17 mouse cellular contexts compared by ENCODE assay signal in the genomic region with DNA sequence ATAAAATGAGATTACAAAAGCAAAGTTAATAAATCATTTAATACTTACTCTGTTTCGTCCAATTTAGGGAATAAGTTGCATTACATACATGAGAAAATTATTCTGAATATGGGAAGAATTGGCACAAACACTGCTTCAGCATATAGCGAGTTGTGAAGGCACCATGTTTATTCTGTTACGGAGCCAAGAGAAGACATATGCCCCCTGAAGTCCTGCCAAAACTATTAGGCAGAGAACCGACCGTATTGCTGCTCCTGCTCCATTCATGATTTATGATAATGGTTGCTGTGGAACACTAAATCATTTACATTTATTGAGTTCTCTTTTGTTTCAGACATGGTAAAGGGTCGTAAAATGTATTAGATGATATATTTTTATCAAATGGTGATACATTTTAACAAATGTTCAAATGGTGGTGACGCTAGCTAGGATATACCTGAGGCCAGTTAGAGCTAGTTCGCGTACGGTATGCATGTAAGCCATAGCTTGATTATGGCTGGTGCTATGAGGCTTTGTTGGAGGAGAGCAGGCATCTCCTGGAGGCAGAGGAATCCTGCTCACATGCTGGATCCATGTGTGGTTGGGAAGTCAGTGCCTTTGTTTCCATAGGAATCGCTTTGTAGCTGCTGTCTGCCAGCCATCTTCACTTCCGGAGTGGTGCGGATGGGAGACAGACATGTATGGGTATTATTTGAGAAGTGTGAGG.
DNase-seq lines count a peak whose midpoint lies in the region; ATAC-seq and TF ChIP-seq lines count a peak whose summit lies in the region.
"Had no signal": no experiment of that assay in that cellular context is flagged by ENCODE, and none has a peak within 500 bp of the region (broad histone marks: within the 10 kb centered on the region; RNA-seq: fewer than 3 reads in every experiment).

No protein-coding gene starts in this region.

- no peaks in the 10 kb centered on the region for H3K4me1 ChIP-seq in embryonic facial prominence, embryonic 14.5 days (ENCODE audit: control insufficient read depth, insufficient read depth, low read length)
- H3K4me1 ChIP-seq in embryonic facial prominence, embryonic 10.5 days: peaks cover 6% of the 10 kb centered on the region; the same call in 1 of the 2 replicates
- H3K4me1 ChIP-seq in hindbrain, embryonic 16.5 days (ENCODE audit: control insufficient read depth, insufficient read depth, low read depth, low read length): peaks cover 8% of the 10 kb centered on the region
- H3K4me1 ChIP-seq in hindbrain, embryonic 10.5 days (replicated peaks): peaks cover 5% of the 10 kb centered on the region; the same call in 1 of the 2 replicates
- H3K4me1 ChIP-seq in limb, embryonic 14.5 days (ENCODE audit: control insufficient read depth, insufficient read depth, low read length): no peaks in the 10 kb centered on the region
- H3K4me1 ChIP-seq: embryonic facial prominence, embryonic 12.5 days; limb, embryonic 13.5 days had no signal

- no peak overlapping the region for H3K4me3 ChIP-seq in embryonic facial prominence, embryonic 14.5 days (ENCODE audit: low read depth, low read length)
- H3K4me3 ChIP-seq in embryonic facial prominence, embryonic 10.5 days: no peak overlapping the region
- no peak overlapping the region for H3K4me3 ChIP-seq in hindbrain, embryonic 16.5 days (ENCODE audit: low read length)
- no peak overlapping the region for H3K4me3 ChIP-seq in hindbrain, embryonic 10.5 days
- no peak overlapping the region for H3K4me3 ChIP-seq in limb, embryonic 14.5 days (replicated peaks; ENCODE audit: low read length)
- H3K4me3 ChIP-seq: embryonic facial prominence, embryonic 12.5 days; hindbrain, embryonic 15.5 days; kidney, embryonic 15.5 days; limb, embryonic 13.5 days; midbrain, embryonic 12.5 days had no signal

- H3K27ac ChIP-seq in embryonic facial prominence, embryonic 14.5 days (replicated peaks; ENCODE audit: low read depth, low read length): no peak overlapping the region
- H3K27ac ChIP-seq in embryonic facial prominence, embryonic 10.5 days (replicated peaks): no peak overlapping the region
- H3K27ac ChIP-seq in hindbrain, embryonic 16.5 days (ENCODE audit: low read depth, low read length): peak overlapping the region; percentile 18; the same call in 1 of the 2 replicates
- H3K27ac ChIP-seq in hindbrain, embryonic 10.5 days: no peak overlapping the region
- no peak overlapping the region for H3K27ac ChIP-seq in limb, embryonic 14.5 days (replicated peaks; ENCODE audit: low read depth, low read length)
- H3K27ac ChIP-seq: embryonic facial prominence, embryonic 12.5 days; hindbrain, embryonic 15.5 days; kidney, embryonic 15.5 days; limb, embryonic 13.5 days; liver, embryonic 14.5 days; midbrain, embryonic 12.5 days had no signal

- peak; percentile 32 for DNase-seq in embryonic facial prominence, embryonic 14.5 days (ENCODE audit: low spot score)
- DNase-seq in embryonic facial prominence, embryonic 10.5 days (ENCODE audit: low spot score): no peak
- DNase-seq in hindbrain, embryonic 10.5 days (ENCODE audit: low spot score): no peak
- DNase-seq in brain, embryonic 18.5 days (ENCODE audit: low read depth, low spot score): peak; percentile 54
- peak; percentile 16 for DNase-seq in limb, embryonic 14.5 days (ENCODE audit: low spot score)
- DNase-seq in kidney, postnatal 36 days: no peak
- DNase-seq: adrenal gland, postnatal 25 days; B cell, adult 2 months; gastrocnemius, postnatal 25 days had no signal

- H3K27me3 ChIP-seq in embryonic facial prominence, embryonic 14.5 days (replicated peaks; ENCODE audit: control insufficient read depth, insufficient read depth, low read length): no peaks in the 10 kb centered on the region
- H3K27me3 ChIP-seq in embryonic facial prominence, embryonic 10.5 days (replicated peaks; ENCODE audit: low read depth, poor library complexity, severe bottlenecking): no peaks in the 10 kb centered on the region
- H3K27me3 ChIP-seq in hindbrain, embryonic 16.5 days (replicated peaks; ENCODE audit: control insufficient read depth, insufficient read depth, low read length): no peaks in the 10 kb centered on the region
- no peaks in the 10 kb centered on the region for H3K27me3 ChIP-seq in hindbrain, embryonic 10.5 days (ENCODE audit: insufficient read depth, poor library complexity, severe bottlenecking)
- H3K27me3 ChIP-seq in limb, embryonic 14.5 days (ENCODE audit: control insufficient read depth, insufficient read depth, low read length): no peaks in the 10 kb centered on the region
- H3K27me3 ChIP-seq: embryonic facial prominence, embryonic 12.5 days; hindbrain, embryonic 15.5 days; kidney, embryonic 15.5 days; limb, embryonic 13.5 days; midbrain, embryonic 12.5 days had no signal

- H3K9me3 ChIP-seq in embryonic facial prominence, embryonic 14.5 days (ENCODE audit: control insufficient read depth, low read length): no peaks in the 10 kb centered on the region
- no peaks in the 10 kb centered on the region for H3K9me3 ChIP-seq in embryonic facial prominence, embryonic 10.5 days
- no peaks in the 10 kb centered on the region for H3K9me3 ChIP-seq in hindbrain, embryonic 16.5 days (ENCODE audit: control insufficient read depth, low read length)
- no peaks in the 10 kb centered on the region for H3K9me3 ChIP-seq in hindbrain, embryonic 10.5 days
- H3K9me3 ChIP-seq in limb, embryonic 14.5 days (ENCODE audit: control insufficient read depth, low read length): no peaks in the 10 kb centered on the region
- H3K9me3 ChIP-seq: embryonic facial prominence, embryonic 12.5 days; hindbrain, embryonic 15.5 days; kidney, embryonic 15.5 days; limb, embryonic 13.5 days; midbrain, embryonic 12.5 days had no signal

- no peak overlapping the region for H3K9ac ChIP-seq in embryonic facial prominence, embryonic 14.5 days (ENCODE audit: low read depth, low read length)
- no peak overlapping the region for H3K9ac ChIP-seq in hindbrain, embryonic 16.5 days (ENCODE audit: low read depth, low read length)
- H3K9ac ChIP-seq in limb, embryonic 14.5 days (ENCODE audit: low read depth, low read length, severe bottlenecking): no peak overlapping the region
- H3K9ac ChIP-seq: embryonic facial prominence, embryonic 12.5 days; hindbrain, embryonic 15.5 days; kidney, embryonic 15.5 days; limb, embryonic 13.5 days; liver, embryonic 14.5 days; midbrain, embryonic 12.5 days had no signal

- no peak for TF ChIP-seq POLR2A in limb, embryonic 14.5 days (IDR thresholded peaks at IDR 0.05; ENCODE audit: borderline replicate concordance, extremely low read depth, insufficient read depth, insufficient read length)

- peaks cover 28% of the 10 kb centered on the region for H3K36me3 ChIP-seq in embryonic facial prominence, embryonic 14.5 days (ENCODE audit: control insufficient read depth, insufficient read depth, low read length)
- H3K36me3 ChIP-seq in embryonic facial prominence, embryonic 10.5 days (replicated peaks): peaks cover 48% of the 10 kb centered on the region
- no peaks in the 10 kb centered on the region; the same call in 1 of the 2 replicates for H3K36me3 ChIP-seq in hindbrain, embryonic 16.5 days (ENCODE audit: control insufficient read depth, insufficient read depth, low read length)
- H3K36me3 ChIP-seq in hindbrain, embryonic 10.5 days: peaks cover 51% of the 10 kb centered on the region
- H3K36me3 ChIP-seq in limb, embryonic 14.5 days (ENCODE audit: control insufficient read depth, insufficient read depth, low read length): peaks cover 17% of the 10 kb centered on the region

- 80% methylated on average over 13 of the region's 13 CpGs for WGBS in embryonic facial prominence, embryonic 14.5 days
- WGBS in embryonic facial prominence, embryonic 10.5 days: 93% methylated on average over 13 of the region's 13 CpGs
- 65% methylated on average over 13 of the region's 13 CpGs for WGBS in hindbrain, embryonic 16.5 days
- 93% methylated on average over 13 of the region's 13 CpGs for WGBS in hindbrain, embryonic 10.5 days
- WGBS in limb, embryonic 14.5 days: 76% methylated on average over 13 of the region's 13 CpGs

- ATAC-seq in embryonic facial prominence, embryonic 14.5 days (ENCODE audit: low read depth): no peak
- ATAC-seq in hindbrain, embryonic 16.5 days: no peak
- no peak for ATAC-seq in limb, embryonic 14.5 days (ENCODE audit: low FRiP score, low read depth)
- ATAC-seq: intestine, postnatal 0 days had no signal

- H3K4me2 ChIP-seq in embryonic facial prominence, embryonic 14.5 days (ENCODE audit: low read depth, low read length): no peak overlapping the region
- H3K4me2 ChIP-seq in hindbrain, embryonic 16.5 days (ENCODE audit: low read length): no peak overlapping the region
- no peak overlapping the region for H3K4me2 ChIP-seq in limb, embryonic 14.5 days (replicated peaks; ENCODE audit: low read depth, low read length, severe bottlenecking)
- H3K4me2 ChIP-seq: embryonic facial prominence, embryonic 12.5 days; hindbrain, embryonic 15.5 days; kidney, embryonic 15.5 days; limb, embryonic 13.5 days; midbrain, embryonic 12.5 days had no signal

Comparison
In these comparisons a context has a peak if more than half of its experiments do, and no peak if none do; other contexts are left out.
1. DNase-seq: peak in embryonic facial prominence, embryonic 14.5 days (single experiment), brain, embryonic 18.5 days (single experiment) and limb, embryonic 14.5 days (single experiment); none in embryonic facial prominence, embryonic 10.5 days (single experiment), hindbrain, embryonic 10.5 days (single experiment) and kidney, postnatal 36 days (0 of 2).